Mouse (Mus musculus) embryo, embryonic 11 days (tissue): ENCODE results near the gene Mindy4.

Experiments used
- DNase-seq: peaks from one replicate; pipeline ENCODE4 v3.0.0-alpha.2; 2015

The Mindy4 gene

DNA sequence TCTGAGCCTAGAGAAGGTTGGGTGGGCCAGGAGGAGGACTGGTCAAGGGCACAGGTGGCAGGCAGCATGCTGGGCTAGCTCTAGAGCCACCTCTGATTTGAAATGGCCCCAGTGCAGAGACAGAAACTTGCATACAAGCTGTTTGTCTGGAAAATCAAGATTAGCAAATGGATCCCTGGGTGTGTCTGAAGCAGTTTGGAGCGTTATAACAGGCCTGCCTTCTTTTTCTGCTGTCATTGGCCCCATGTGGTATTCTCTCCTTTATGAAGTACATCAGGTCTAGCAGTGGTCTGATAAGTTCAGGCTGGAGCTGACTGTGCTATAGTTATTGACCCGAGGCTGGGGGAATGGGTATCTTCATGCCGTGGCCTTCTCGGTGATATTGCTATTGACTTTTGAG, 110.7 kb downstream of the Mindy4 start:
- no peak for DNase-seq

DNA sequence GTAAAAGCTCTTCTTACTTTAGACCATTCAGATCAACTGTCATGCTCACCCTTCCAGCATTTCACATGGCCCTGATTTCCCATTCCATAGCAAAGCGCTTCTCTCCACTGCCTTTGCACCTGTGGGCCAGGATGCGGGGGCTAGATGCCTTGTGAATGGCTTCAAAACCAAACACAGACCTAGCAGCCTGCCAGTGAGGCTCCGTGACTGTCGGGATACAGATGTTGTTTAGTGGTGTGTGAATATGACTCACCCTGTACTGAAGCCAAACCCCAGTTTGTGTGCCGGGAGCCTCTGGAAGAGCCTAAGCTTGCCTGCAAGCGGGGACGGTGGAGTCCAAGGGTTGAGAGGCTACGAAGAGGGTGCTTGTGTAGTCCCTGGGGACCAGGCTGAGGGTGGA, 111.4 kb downstream of the Mindy4 start:
- DNase-seq = no peak

DNA sequence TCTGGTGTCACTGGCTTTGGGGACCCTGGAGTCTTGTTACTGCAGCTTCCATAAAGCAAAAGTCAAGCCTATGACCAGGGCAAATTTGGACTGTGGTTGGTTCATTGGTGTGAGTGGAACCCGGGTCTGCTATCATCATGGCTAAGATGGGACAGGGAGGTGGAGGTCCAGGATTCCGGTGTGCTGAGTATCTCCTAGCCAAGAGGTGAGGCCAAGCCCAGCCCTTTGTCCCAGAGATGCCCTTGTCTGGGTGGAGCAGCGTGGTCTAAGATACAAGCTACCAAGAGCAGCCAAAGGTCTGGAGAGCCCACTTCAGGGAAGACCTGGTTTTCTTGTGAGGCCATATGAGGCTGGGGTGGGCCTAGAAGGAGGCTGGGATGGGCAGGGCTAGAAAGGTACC, 115.4 kb downstream of the Mindy4 start:
- DNase-seq = no peak

DNA sequence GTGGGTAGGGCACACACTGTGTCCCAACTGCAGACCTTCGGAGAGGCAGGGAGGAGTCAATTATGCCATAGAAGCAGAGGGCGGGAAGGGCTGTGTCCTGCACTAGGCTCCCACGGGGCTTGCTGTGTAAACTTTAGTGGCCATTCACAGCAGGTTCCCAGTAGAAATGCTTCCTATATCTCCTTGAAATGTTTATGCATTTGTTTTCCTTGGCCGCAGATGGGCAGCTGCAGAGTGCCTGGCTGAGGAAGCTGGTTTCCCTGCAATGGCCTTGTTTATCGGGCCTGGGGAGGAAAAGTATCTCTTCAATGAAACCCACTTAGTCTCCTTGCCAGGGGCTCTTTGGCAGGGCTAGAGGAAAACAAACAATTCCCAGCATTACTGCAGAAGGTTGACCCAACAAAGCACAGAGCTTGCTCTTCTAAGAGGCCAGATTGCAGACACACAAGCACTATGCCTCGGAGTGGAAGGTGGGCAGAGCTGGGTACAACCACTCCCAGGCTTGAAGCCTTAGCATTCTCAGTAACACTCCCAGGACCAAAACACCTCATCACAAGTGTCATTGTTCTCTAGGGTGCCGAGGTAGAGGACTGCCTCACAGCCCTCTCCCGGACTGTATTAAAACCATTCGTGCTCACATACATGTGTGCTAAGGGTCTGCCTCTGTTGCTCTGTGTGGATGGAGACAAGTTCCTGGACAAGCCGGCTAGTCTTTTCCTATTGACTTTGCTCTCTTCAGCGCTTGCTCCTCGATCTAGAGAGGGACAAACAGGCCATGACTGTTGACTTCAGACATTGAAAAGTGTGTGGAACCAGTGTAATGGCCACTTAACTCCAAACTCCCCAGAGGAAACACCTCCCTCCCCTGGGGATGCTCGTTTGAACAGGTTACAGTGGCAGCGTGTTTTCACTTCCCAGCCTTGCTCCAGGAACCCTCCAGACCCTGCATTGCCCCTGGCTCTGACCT, 116.7 kb downstream of the Mindy4 start:
- no peak for DNase-seq

DNA sequence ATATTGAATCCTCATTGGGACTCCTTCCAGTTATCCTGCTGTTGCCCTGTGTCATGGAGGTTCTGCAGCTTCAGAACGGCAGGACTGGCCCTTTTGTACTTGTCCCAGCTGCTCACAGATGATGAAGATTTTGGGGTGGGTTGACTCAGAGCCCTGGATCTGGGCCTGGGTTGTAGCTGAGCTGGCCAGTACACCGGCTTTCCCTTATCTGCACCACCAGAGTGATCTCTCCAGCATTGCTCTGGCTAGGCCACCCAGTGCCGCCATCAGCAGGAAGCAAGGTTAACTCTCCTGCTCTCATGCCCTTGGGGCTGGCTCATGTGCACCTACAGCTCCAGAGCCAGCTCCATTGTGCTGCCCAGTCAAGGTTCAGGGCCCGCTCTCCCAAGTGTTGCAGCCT, 117.7 kb downstream of the Mindy4 start:
- DNase-seq = no peak

DNA sequence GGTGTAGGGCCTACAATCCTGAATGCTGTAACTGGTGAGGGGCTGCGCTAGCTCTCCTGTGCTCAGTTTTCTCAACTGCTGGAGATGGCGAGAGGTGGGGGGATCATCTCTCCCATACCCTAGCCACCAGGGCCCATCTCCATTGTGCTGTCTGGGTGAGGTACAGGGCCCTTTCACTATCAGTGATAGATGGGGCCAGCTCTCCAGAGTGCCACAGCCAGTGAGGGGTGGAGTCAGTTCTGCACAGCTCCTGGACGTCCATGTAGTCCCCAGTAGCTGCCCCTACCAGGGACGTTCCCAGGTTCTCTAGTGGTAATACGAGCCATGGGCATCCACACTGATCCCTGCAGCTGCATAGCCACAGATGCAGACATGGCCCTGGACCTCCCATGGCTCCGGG, 118.3 kb downstream of the Mindy4 start:
- no peak for DNase-seq

DNA sequence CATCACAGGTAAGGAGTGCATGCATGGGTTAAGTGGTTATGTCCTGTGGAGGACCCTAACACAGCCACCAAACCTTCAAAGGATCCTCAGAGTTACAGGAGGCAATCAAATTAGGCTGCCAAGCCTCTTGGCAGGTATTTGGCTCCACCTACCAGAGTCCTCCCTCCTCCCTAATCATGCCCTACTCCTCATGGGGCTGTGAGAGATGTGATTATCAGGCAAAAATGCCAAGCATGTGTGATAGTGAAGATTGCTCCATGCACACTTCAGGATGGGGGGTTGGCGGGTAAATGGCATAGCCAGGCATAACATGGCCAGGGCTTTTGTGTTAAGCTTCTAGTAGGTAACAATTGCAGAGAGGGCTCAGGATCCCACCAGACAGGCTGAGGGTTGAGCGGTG, 119.8 kb downstream of the Mindy4 start:
- DNase-seq = no peak

DNA sequence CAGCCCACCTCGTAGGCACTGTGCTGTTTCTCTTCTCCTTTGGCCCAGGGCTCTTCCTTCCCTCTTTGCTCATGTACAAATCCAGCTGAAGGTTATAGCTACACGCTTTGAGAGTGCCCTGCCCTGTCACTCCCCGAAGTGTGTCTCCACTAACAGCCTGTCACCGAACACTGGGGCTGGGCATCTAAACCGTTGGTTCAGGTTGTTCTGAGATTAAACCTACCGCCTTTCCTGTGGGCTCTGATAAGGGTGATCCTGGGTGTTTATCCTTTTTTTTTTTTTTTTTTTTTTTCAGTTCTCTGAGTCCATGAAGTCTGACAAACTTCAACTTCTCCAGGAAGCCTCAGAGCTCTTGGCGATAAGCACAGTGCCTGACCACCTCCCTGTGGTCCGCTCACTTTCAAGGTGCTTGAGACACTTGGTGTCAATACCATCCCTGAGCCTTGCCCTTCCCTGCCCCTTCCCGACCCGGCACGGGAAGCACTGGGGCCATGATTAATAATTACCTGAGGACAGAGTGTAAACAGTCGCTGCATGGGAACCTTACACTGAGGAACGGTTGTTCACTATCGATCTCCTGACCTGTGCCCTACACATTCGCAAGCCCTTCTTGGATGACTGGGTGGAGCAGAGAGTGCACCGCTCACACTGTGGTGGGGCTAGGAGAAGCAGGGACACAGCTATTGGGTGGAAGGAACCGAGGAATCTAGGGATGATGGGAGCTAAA, 120.9 kb downstream of the Mindy4 start:
- DNase-seq = no peak

DNA sequence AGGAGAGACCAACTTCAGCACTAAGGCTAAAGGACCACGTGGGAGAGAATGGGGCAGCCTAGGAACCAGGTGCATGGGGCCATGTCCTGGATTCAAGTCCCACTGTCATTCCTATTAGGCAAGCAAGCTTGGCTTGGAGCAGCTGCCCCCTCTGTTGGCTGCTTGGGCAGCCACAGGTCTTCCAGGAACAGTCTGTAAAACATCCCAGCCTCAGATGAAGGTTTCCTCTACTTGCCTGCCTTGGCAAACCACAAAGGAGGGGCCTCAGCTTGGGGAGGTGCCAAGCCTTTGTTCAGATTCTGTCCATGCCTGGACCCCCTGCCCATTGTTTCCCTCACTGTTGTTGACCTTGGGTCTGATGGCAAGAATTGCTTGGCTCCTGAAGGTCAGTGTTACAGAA, 121.6 kb downstream of the Mindy4 start:
- DNase-seq = no peak

DNA sequence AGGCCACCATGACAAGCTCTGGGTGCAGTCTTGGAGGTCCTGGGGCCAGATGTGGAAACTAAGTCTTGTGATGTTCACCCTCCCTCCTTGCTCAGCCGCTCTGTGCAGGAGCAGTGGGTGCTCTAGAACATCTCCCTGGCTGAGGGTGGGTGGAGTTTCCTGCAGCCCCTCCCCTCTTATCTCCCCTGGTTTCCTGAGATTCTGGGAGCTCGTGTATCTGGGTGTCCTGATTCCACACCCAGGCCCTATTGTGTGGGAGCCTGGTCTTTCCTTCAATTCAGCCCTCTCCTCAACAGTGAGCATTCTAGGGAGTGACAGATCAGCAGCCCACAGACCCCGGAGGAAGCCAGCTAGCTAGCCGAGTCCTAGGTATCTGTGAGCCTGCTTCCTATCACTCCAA, 123.1 kb downstream of the Mindy4 start:
- DNase-seq = no peak

DNA sequence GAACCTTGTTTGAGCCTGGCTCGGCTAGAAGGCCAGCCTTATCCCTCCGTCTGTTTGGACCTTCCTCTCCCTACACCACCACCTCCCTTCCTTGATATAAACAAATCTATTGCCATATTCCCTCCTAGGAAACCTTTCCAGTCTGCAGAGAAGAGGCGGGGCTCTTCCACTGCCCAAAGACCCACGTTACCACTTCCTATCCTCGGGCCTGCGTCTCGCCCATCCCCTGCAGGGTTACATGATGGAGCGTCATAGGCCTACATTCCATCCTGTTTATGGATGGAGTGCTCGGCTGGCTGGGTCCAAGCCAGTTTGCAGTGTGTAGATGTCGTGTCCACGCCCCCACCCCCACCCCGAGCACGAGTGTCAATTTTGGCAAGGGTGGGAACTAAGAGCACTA, 124.1 kb downstream of the Mindy4 start:
- DNase-seq = no peak

DNA sequence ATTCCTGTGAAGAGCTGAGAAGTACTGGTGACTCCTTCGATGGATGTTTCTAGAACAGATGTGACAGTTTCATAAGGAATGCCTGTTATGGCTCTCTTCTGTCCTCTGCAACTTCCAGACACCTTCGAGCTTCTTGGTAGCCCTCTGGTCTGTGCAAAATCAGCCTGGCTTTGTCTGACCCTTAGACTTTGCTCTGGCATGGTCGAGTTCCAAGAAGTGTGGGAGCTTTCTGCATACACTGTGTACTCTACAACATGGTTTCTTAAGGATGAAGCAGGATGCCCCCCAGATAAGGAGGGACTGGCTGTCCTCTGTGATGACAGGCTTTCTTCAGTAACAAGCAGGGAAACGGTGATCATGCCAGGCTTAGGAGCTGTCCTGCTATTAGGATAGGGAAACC, 125.0 kb downstream of the Mindy4 start:
- no peak for DNase-seq

DNA sequence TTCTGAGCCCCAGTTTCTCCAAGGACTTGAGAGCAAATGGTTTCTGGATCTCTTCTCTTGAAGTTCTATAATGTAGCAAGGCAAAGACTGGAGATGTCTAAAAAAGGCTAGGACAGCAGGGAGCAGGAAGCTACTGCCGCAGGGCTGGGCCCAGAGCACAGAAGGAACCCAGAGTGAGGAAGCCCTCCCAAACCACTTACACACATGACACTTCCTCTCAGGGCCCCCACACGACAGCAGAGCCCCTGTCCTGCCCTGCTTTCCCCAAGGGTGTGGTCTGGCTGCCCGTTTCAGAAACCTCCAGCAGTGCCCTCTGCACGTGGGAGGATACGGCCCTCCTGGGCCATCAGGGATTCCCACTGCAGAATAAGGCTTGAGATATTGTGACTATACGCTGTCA, 128.1 kb downstream of the Mindy4 start:
- DNase-seq = no peak

DNA sequence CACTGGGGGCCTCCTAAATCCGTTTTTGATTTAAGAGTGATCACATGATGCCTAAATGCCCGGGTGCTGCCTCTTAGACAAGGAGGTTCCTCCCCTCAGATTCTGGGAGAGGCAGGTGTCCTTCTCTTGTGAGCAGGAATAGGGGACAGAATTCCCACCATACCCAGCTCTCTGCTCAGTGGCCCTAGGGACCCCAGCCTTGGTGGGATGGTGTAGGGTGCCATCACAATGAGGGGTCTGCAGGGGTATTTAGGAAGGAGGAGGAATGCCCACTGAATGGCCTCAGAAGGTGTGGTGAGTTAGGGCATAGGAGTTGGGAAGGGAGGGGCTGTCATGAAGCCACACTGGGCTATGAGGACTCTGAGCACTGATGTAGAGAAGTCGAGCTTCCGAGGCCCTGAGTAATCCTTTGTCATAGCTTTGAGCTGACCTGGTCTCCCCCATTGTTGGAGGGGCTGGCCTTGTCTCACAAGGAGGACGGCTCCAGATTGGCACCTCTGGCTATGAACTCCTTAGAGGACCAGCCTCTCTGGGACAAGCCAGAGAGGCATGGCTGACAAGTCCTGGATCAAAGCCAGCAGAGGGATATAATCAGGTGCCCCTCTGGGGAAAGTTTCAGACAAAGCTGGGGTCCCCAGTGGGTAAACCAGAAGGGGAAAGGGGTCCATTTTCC, 129.1 kb downstream of the Mindy4 start:
- no peak for DNase-seq

DNA sequence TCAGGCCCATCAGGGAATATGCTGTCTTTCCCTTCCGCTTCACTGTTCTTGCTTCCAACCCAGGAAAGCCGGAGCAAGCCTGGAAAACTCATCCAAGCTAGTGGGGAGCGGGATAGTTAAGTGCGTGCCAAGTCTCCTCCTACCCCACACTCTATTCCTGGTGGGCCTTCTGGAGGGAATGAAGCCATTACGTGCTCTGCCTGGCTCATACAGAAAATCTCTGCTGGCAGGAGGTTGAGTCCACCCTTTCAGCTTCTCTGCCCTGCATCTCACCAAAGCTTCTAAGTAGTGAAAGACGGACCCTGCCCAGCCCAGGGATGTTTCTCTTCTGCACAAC, 129.6 kb downstream of the Mindy4 start:
- DNase-seq = no peak

DNA sequence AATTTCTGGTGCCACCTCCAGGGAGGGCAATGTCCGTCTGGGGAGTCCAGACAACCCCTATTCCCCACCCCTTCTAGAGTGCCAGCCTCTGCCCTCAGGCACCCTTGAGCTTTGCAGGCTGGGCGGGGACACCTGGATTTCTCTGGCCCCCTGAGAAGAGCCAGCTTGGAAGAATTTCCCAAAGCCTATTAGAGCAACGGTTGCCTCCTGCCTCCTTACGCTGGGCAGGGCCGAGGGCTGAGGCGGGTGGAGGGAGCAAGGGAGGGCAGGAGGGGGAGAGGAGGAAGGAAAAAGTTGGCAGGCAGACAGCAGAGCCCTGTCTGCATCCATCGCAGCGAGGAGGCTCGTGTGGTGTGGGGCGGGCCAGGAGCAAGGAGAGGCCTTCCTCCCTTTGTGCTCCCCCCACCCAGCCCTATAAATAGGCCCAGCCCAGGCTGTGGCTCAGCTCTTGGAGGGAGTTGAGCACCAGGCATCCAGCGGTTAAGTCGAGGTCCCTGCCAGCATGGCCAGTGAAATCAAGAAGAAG, 132.9 kb downstream of the Mindy4 start, which contains the start of gene Aqp1:
Gene Aqp1, plus strand, starts transcription at position 444 of the 526 bp plus-strand sequence.
- peak; percentile 27 for DNase-seq

DNA sequence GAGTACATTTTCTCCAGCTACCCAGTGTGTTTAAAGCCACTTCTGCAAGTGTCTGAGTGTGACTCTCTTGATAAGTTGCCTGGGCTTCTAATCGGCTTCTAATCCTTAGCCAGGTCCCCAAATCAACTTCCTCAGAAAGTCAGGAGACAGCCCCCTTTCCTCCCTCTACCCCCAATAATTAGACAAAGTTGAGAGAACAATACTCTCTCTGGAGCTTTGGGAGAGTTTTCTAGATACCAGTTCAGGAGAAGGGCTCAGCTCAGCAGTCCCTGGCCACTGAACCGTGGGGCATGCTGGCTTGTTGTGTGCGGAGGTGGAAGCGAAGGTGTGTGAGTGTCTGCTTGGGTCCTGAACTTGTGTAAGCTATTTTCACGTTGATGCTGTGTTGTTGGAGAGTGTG, 134.1 kb downstream of the Mindy4 start:
- no peak for DNase-seq

DNA sequence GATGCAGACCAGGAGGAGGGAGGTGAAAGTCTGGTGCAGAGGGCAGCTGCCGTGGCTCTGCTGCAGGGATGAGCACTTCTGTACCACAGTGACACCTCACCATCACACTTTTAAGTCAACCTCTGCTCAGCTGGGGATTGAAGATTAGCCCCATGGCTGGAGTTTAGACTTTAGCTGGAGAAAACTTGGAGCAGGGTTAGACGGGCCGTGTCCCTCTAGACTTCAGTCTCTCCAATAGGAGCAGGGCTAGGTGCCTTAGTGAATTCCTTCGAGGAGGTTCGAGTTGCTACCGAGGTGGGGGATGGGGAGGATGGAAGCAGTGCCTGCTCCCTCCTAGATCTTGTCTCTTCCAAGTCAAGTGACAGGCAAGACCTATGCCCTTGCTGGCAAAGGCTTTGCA, 134.9 kb downstream of the Mindy4 start:
- DNase-seq = no peak

DNA sequence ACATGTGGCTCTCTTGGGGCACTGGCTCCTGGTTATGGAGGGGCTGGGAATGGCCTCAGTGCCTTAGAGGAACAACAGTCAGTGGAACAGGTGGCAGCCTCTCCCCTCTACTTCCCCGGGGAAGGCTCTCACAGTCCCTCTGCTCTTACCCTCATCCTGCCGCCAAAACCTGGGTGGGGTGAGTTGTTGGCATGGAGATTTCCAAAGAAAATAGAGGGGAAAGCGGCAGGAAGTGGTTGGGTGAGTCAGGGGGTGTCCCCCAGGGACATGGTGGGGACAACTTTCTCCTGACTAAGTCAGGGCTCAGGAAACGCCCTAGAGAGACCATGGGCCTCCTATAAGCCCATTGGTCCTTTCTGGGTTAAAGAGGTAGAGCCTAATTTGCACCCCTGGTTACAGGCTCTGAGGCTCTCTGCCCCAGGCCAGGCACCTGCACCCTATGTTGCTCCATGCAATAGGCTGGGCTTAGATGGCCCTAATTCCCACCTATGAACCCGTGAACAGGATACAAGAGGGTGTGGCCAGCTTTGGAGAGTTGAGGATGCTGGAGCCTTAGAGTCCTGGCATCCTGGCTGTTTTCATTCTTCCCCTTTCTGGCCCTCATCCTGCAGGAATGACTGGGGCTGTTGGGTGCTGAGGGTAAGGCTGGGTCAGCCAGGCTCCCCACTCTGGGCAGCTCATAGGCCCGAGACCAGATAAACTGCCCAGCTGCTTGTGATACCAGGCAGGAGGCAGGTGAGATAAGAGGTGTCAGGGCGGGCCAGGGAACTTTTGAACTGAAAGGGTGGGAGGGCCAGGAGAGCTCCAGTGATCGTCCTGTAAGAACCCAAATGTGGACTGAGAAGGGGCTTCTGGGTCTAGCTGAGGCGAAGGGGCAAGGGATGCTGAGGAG, 136.0 kb downstream of the Mindy4 start:
- no peak for DNase-seq

DNA sequence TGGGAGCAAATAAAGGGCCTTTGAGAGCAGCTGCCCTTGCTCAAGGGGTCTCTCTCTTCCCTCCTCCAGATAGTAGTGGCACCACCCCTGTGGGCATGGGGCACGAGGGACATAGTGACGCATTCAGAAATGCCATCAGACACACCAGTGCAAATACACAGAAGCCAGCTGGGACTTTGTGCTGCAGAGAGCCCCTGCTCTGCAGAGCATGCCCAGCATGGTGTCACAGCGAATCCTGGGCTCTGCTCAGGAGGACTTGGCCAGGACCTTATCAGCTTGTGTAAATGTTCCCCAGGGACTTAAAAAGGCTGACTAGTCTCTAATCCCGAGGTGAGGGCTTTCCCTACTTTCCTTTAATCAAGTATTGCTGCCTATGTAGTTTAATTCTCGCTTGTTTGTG, 138.5 kb downstream of the Mindy4 start:
- no peak for DNase-seq

DNA sequence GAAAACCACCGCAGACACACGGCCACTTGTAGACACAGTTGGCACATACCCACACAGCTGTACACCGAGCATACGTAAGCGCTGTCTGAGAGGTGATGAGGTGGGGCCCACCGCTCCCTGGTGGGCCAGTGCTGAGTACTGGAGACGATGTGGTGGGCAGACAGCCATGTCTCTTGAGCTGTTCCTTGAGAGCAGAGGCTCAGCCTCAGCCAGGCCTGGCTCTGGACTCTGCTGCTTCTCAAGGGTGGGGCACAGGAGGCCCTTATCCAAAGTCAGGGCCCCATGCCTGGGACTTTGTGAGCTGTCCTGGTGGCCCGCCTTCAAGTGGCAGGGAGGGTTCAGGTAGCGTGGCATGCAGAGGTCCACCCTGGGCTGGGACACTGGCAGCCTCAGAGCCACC, 139.1 kb downstream of the Mindy4 start:
- no peak for DNase-seq

DNA sequence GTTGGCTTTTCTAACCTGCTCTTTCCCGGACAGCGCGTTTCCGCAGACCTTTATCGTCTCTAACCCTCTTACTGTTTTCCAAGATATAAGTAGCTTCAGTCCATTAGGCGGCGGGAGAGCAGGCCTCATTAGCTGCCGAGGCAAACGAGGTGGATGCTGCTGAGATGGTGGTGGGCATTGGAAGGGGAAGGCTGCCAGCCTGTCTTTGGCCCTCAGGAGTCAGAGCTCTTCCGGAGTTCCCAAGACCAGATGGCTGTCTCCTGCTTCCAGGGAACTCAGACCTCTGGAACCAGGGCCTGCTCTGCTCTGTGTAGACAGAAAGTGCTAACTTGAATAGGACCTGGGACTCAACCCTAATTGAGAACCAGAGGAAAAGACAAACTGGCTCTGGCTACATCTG, 140.3 kb downstream of the Mindy4 start:
- no peak for DNase-seq
